Mouse (Mus musculus) c-Kit-negative CD71-positive TER-119-positive erythroid progenitor cells, embryonic 14.5 days (primary cell): ENCODE measurements around the gene Cubn.

Experiments used
- DNase-seq: peaks from one replicate; pipeline ENCODE4 v3.0.0-alpha.2; 2013; ENCODE audit warnings: low read depth, low spot score

The Cubn gene

GRCm38 (mm10) chr2:13357885-13358552, 133.6 kb downstream of the Cubn start:
- no peak for DNase-seq

DNA sequence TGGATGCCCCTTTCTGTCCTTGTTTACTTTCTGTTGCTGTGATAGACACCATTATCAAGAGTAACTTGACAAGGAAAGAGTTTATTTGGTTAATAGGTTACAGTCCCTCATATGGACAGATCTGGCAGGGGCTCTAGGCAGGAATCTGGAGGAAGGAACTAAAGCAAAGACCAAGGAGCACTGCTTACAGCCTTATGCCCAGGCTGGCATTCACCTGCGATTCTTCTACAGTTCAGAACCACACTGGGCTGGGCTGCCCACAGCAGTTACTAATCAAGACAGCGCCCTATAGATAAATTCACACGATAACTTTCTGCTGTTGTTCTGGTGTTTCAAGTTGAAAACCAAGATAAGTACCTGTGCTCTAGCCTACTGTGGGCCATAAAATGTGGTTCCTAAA, 138.8 kb downstream of the Cubn start:
- no peak for DNase-seq

DNA sequence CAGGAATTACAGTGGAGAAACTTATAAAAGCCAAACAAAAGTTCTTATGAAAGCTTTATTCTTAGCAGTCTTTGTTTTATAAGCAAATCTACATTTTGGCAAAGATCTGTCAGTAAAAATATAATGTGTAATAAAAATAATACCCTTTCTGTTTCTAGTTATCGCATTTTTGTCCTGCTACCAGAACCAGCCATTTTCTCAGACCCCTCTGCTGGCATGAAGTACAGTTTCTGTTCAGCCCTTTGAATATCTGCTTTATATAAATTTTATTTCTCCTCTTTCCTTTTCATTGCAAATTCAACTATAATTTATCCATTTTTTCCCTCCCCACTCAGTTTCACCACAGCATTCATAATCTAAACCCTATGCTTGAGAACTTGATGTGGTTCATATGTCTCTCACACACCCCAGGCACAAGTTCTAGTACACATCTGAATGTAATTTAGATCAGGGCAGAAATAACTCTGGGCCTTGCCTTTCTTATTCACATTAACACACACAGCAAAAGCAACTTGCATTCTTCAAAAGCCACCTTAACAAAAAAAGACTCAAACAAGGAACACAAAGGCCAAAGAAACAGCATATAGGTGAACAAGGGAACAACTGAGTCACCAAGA, 139.4 kb downstream of the Cubn start:
- no peak for DNase-seq

DNA sequence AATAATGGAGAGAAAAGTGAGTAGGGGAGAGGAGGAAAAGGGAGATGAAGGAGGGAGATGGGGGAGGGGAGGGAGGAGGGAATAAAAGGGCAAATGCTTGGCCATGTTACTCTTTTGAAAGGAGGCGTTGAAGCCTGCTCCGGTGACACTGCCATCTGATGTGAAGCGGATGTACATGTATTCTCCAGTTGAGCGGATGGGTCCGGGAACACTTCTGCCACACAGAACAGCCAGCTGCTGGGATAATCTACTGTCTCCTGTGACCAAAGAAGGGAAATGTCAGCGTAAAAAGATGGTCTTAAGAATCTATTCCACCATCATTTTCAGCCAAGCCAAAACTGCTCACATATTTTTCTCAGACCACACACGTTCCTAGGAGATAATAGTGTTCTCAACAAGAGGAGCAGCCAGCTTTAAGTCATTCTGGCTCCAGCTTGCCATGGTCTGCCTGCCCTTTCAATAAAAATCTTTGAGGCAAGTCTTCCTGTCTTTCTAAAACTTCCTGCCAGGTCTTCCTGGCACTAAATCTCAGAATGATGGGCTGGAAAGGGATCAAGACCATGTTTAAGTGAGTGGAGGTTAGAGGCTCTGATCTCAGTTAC, 149.2 kb downstream of the Cubn start:
- DNase-seq, result no peak

DNA sequence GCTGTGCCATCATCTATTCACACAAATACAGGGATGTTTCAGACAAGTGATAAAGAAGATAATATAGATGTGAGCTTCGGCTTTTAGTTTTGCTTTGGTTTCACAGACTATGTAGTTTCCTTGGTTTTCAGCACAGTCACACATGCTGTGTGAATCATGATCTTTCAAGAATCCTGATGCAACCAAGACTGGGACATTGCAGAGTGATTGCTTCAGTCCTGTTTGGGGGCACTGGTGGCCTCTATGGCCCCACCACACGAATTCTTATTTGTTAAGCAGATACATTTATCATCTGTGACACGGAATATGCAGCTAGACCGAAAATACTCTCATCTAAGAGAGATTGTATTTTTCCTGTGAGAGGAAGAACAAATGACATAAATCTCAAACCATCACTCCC, 156.2 kb downstream of the Cubn start:
- DNase-seq, result no peak

DNA sequence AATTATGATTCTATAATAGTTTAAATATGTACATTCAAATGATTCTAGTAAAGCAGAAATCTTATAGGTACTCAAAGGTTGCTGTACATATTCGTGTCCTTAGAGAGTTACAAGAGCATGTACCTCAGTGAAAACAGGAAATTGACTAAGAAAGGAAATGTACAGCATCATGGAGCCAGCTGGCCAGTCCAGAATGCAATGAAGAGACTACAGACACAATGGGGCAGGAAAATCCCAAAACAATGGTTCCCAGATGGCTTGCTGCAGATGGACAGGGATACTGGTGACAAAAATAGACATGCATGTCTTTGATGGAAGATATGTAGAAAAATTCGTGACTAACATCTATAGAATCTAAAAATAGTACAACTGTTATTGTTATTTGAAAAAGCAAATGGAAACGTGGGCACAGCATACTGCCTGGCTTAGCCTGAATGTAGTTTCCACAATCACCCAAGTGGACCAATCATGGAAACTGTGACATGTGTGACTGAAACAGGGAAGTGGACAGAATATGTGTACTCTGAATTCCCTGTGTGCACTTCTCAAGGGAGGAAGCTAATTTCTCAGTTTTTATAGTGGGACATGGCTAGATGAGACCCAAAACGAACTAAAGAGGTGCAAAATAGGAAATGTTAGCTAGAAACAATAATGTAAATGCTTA, 161.7 kb downstream of the Cubn start:
- no peak for DNase-seq

DNA sequence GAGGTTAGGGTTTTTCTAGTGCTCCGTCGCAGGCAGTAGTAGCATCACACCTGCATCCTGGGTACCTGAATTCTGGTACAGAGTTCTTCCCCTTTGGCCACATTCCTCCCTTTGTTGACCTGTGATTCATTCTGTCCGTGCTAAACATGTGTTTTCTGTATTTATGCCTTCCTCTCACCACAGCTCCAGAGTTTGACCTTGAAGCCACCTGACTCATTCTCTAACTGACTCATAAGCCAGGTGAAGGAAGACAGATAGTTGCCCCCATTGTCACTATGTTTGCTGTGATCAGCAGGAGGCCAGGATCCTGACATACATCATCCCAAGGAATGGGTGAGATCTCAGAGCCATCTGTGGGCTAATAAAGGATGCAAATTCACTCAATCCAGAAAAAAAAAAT, 188.2 kb downstream of the Cubn start:
- DNase-seq, result no peak

- no peak for DNase-seq
These were observed 192.6 kb downstream of the Cubn start for GRCm38 (mm10) chr2:13299031-13299430.

DNA sequence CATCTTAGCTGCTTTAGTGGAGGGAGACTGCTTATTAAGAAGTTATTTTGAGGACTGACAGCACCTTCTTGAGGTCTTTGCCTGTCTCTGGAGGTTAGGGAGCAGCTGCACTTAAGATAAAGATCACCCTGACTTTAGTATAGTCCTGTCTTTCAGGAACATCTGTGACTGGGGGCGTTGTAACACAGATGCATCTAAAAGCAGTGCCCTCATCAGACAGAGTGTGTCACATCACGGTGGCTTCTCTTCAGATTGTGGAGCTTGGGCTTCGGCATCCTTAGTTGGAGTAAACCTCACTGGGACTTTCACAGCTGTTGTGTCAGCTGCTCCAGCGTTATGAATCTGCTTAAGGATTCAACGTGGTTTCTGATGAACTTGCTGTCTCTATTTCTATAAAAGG, 193.9 kb downstream of the Cubn start:
- no peak for DNase-seq

DNA sequence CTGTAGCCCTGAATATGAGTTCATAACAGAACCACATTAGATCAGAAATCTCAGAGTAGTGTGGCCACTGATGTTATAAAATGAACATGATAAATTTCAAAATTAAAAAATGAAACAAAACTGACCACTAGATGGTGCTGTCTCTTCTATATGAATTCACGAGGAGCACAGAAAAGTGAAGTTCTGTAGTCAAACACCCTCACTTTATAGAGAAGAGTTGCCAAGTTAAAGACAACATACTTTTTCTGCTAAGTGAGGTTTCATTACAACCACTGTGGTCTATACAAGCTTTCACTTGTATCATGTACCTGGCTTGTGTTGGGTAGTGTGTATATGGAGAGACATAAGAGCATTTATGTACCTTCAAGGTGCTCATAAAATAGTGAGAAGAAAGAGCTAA, 201.0 kb downstream of the Cubn start:
- no peak for DNase-seq

GRCm38 (mm10) chr2:13290070-13290469, 201.5 kb downstream of the Cubn start:
- DNase-seq, result no peak

GRCm38 (mm10) chr2:13278114-13278862, 213.3 kb downstream of the Cubn start:
- no peak for DNase-seq

DNA sequence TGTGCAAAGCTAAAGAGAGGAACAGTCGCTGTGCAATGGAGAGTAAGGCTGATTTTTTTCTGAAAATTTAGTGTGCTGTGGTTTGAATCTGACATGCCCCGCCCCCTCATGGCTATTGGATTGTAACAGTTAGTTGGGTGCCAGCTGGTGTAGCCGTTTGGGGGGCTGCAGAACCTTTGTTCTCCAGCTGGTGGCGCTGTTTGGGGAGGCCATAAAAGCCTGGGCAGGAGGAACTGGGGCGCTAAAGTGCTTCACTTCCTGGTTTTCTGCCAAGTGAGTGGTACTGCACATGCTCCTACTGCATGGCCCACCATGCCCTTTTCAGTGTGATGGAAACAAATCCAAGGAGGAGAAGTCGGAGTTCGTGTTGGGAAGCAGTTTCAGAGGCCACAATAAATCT, 215.7 kb downstream of the Cubn start:
- DNase-seq, result no peak

DNA sequence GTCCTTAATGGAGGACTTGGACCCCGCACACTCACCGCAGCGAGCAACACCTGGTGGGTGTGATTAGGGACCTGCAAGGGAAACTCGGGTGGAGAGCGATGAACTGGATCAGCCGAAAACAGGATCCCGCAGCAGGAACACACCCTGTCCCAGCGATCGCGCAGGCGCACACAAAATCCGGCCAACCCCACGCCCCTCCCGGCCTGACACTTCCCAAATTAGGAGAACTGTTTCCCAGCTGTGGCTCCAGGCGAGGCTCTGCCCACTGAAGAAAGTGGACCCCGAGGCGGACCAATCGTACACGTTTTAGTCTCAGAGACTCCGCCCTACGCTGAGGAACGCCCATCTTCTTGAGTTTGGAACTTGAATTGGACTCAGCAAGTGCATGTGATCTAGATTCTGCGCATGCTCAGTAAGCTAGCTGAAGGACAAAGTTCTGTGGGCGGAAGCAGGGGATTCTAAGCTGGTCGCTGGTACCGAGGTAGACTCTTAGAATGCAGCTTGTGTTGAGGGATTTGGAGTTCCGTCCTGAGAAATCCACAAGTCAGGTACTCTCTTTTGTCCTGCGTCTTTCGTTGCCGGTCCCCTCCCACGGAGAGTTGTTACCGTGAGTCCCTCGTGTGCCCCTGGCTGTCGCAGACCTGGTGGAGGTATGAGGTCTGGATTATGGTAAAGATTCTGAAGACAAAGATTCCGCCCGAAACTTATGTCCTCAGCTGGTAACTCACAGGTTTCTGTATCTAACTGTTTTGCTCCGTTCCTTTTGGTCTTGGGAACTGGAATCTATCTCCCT, 220.3 kb downstream of the Cubn start, which contains the start of gene Rsu1:
Rsu1 (minus strand) TSS at position 251 of the 793 bp plus-strand sequence.
- DNase-seq, result peak; percentile 99

GRCm38 (mm10) chr2:13270736-13271135, 220.9 kb downstream of the Cubn start:
- peak; percentile 33 for DNase-seq

- no peak for DNase-seq
These were observed 222.8 kb downstream of the Cubn start for GRCm38 (mm10) chr2:13268681-13269293.

- no peak for DNase-seq
These were observed 226.7 kb downstream of the Cubn start for GRCm38 (mm10) chr2:13264875-13265274.

GRCm38 (mm10) chr2:13263150-13263549, 228.5 kb downstream of the Cubn start:
- DNase-seq, result no peak

- DNase-seq, result no peak
These were observed 233.0 kb downstream of the Cubn start for GRCm38 (mm10) chr2:13258606-13259005.

GRCm38 (mm10) chr2:13240711-13241110, 250.9 kb downstream of the Cubn start:
- DNase-seq, result no peak
